Mouse (Mus musculus): ENCODE measurements around the gene 4930444G20Rik.

- no peak for TF ChIP-seq CTCF (IDR thresholded peaks at IDR 0.05 in 2 of 3, conservative IDR thresholded peaks at IDR 0.05 in 1 of 3; ENCODE audit: control insufficient read depth in 1 of 3, insufficient read depth in 1 of 3, low read depth in 2 of 3, low read length in 3 of 3, poor library complexity in 1 of 3, severe bottlenecking in 1 of 3)
- no peak for TF ChIP-seq USF2 (IDR thresholded peaks at IDR 0.05; ENCODE audit: borderline replicate concordance in 1 of 2, insufficient read depth in 1 of 2, low read depth in 1 of 2, low read length in 2 of 2)
- TF ChIP-seq ZMIZ1 (IDR thresholded peaks at IDR 0.05; ENCODE audit: low read depth, low read length), result no peak
- no peak for TF ChIP-seq RCOR1 (IDR thresholded peaks at IDR 0.05; ENCODE audit: low read depth, low read length)
- no peak for TF ChIP-seq POLR2AphosphoS5 (IDR thresholded peaks at IDR 0.05; ENCODE audit: borderline replicate concordance, low read depth, low read length)
- TF ChIP-seq POLR2A (IDR thresholded peaks at IDR 0.05; ENCODE audit: control insufficient read depth in 1 of 2, insufficient read depth in 1 of 2, low read depth in 1 of 2, low read length in 2 of 2, poor library complexity in 1 of 2), result no peak
- TF ChIP-seq SIN3A (IDR thresholded peaks at IDR 0.05; ENCODE audit: low read length), result no peak
- no peak for TF ChIP-seq USF1 (IDR thresholded peaks at IDR 0.05; ENCODE audit: low read depth, low read length)
- no peak for TF ChIP-seq GABPA (IDR thresholded peaks at IDR 0.05; ENCODE audit: low read depth, low read length)
- no peak for TF ChIP-seq MAFK (IDR thresholded peaks at IDR 0.05; ENCODE audit: borderline replicate concordance, low read depth, low read length)
- TF ChIP-seq ZNF384 (IDR thresholded peaks at IDR 0.05; ENCODE audit: low read depth, low read length), result no peak
- TF ChIP-seq BHLHE40 (IDR thresholded peaks at IDR 0.05; ENCODE audit: borderline replicate concordance, low read depth, low read length), result no peak
These were observed 12.6 kb downstream of the 4930444G20Rik start for GRCm38 (mm10) chr10:22055308-22055707.

All from MEL (cell line).